Mouse (Mus musculus): Measurements from ENCODE around the gene Traf7. TPM values are rescaled to one million over a fixed set of nuclear protein-coding genes. Genes with fewer than 3 reads are reported as not detected.
A peak's percentile ranks its signal among the peaks of the same experiment; 100 is the strongest.

The Traf7 gene
- polyA plus RNA-seq, 1 experiment from 2014 or later, result 103 TPM

GRCm38 (mm10) chr17:24563638-24564037 is 35.9 kb upstream of the Traf7 start:
- no peak overlapping the region for H3K4me3 ChIP-seq (ENCODE audit: low read depth, low read length)
- H3K36me3 ChIP-seq (ENCODE audit: control insufficient read depth, insufficient read depth, low read length), result 0 out of 2 replicates have a peak, but pooled peaks cover 4% of the 10 kb centered on the region
- H3K4me2 ChIP-seq (ENCODE audit: low read length), result no peak overlapping the region
- H3K9ac ChIP-seq (ENCODE audit: low read depth, low read length), result no peak overlapping the region
- H3K9me3 ChIP-seq (replicated peaks; ENCODE audit: control insufficient read depth, low read length, poor library complexity, severe bottlenecking), result no peaks in the 10 kb centered on the region
- 84% methylated on average over 5 of the region's 5 CpGs for WGBS
- no peaks in the 10 kb centered on the region for H3K27me3 ChIP-seq (ENCODE audit: control insufficient read depth, insufficient read depth, low read depth, low read length)
- peaks cover 5% of the 10 kb centered on the region for H3K4me1 ChIP-seq (ENCODE audit: control insufficient read depth, insufficient read depth, low read length)
- ATAC-seq, result no peak
- H3K27ac ChIP-seq (ENCODE audit: low read length), result no peak overlapping the region

- Histone ChIP-seq H3K4me1 (ENCODE audit: control insufficient read depth, insufficient read depth, low read length) (peaks cover 12% of the 10 kb centered on the region), H3K4me2 (ENCODE audit: low read length) (no peak overlapping the region), H3K9ac (ENCODE audit: low read depth, low read length) (no peak overlapping the region), H3K4me3 (ENCODE audit: low read depth, low read length) (no peak overlapping the region), H3K27ac (ENCODE audit: low read length) (no peak overlapping the region), H3K36me3 (ENCODE audit: control insufficient read depth, insufficient read depth, low read length) (peaks cover 4% of the 10 kb centered on the region; the same call in 1 of the 2 replicates), H3K27me3 (ENCODE audit: control insufficient read depth, insufficient read depth, low read depth, low read length) (no peaks in the 10 kb centered on the region), H3K9me3 (replicated peaks; ENCODE audit: control insufficient read depth, low read length, poor library complexity, severe bottlenecking) (no peaks in the 10 kb centered on the region)
- WGBS, result 95% methylated on average over 2 of the region's 2 CpGs
- ATAC-seq, result no peak
Observed at GRCm38 (mm10) chr17:24561592-24561991, 33.9 kb upstream of the Traf7 start.

DNA sequence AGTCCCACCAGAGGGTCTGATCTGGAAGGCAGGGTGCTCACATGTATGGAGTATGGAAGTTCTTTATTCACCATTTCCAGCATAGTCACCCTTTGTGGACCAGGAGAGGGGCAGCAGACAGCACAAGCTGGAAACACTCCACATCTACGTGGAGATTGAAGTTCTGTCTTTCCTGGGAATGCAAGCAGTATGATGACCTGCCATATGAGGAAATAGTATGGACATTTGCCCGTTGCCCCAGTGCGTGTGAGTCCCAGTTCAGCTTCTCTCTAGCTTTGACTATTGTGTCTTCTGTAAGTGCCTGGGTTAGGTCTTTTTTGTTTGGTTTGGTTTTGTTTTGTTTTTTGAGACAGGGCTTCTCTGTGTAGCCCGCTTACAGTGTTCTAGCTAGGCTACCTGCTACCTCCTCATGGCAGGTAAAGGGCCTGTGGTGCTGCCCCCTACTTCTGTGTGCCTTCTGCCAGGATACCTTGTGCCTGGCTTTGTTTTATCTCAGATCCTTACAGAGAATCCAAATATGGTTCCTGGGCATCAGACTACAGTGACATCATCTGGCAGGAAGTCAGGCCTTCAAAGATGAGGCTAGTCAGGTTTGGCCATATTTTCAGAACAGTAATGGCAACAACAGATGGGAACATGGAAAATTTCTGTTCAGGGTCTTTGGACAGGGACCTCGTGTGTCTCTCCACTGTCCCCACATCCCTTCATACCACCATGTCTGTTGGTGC is 32.7 kb upstream of the Traf7 start:
- peaks cover 12% of the 10 kb centered on the region for H3K4me1 ChIP-seq (ENCODE audit: control insufficient read depth, insufficient read depth, low read length)
- WGBS, result 95% methylated on average over 5 of the region's 5 CpGs
- no peak for ATAC-seq
- peaks cover 4% of the 10 kb centered on the region; the same call in 1 of the 2 replicates for H3K36me3 ChIP-seq (ENCODE audit: control insufficient read depth, insufficient read depth, low read length)
- H3K27me3 ChIP-seq (ENCODE audit: control insufficient read depth, insufficient read depth, low read depth, low read length), result no peaks in the 10 kb centered on the region
- no peak overlapping the region for H3K4me2 ChIP-seq (ENCODE audit: low read length)
- H3K9me3 ChIP-seq (replicated peaks; ENCODE audit: control insufficient read depth, low read length, poor library complexity, severe bottlenecking), result no peaks in the 10 kb centered on the region
- H3K27ac ChIP-seq (ENCODE audit: low read length), result no peak overlapping the region
- no peak overlapping the region for H3K4me3 ChIP-seq (ENCODE audit: low read depth, low read length)
- no peak overlapping the region for H3K9ac ChIP-seq (ENCODE audit: low read depth, low read length)

GRCm38 (mm10) chr17:24559146-24559545 is 31.4 kb upstream of the Traf7 start:
- no peak overlapping the region for H3K4me2 ChIP-seq (ENCODE audit: low read length)
- H3K27ac ChIP-seq (ENCODE audit: low read length), result peak overlapping the region; percentile 78
- 38% methylated on average over 3 of the region's 3 CpGs for WGBS
- H3K9ac ChIP-seq (ENCODE audit: low read depth, low read length), result no peak overlapping the region
- no peaks in the 10 kb centered on the region for H3K9me3 ChIP-seq (replicated peaks; ENCODE audit: control insufficient read depth, low read length, poor library complexity, severe bottlenecking)
- 0 out of 2 replicates have a peak, but pooled peaks have one; percentile 32 for ATAC-seq
- no peak overlapping the region for H3K4me3 ChIP-seq (ENCODE audit: low read depth, low read length)
- H3K27me3 ChIP-seq (ENCODE audit: control insufficient read depth, insufficient read depth, low read depth, low read length), result no peaks in the 10 kb centered on the region
- peaks cover 2% of the 10 kb centered on the region; the same call in 1 of the 2 replicates for H3K36me3 ChIP-seq (ENCODE audit: control insufficient read depth, insufficient read depth, low read length)
- peaks cover 14% of the 10 kb centered on the region for H3K4me1 ChIP-seq (ENCODE audit: control insufficient read depth, insufficient read depth, low read length)

GRCm38 (mm10) chr17:24558600-24559099 is 30.9 kb upstream of the Traf7 start:
- peaks cover 2% of the 10 kb centered on the region; the same call in 1 of the 2 replicates for H3K36me3 ChIP-seq (ENCODE audit: control insufficient read depth, insufficient read depth, low read length)
- H3K9ac ChIP-seq (ENCODE audit: low read depth, low read length), result no peak overlapping the region
- H3K27me3 ChIP-seq (ENCODE audit: control insufficient read depth, insufficient read depth, low read depth, low read length), result no peaks in the 10 kb centered on the region
- peaks cover 16% of the 10 kb centered on the region for H3K4me1 ChIP-seq (ENCODE audit: control insufficient read depth, insufficient read depth, low read length)
- H3K27ac ChIP-seq (ENCODE audit: low read length), result peak overlapping the region; percentile 78
- no peak overlapping the region for H3K4me3 ChIP-seq (ENCODE audit: low read depth, low read length)
- H3K4me2 ChIP-seq (ENCODE audit: low read length), result no peak overlapping the region
- ATAC-seq, result 0 out of 2 replicates have a peak, but pooled peaks have one; percentile 32
- H3K9me3 ChIP-seq (replicated peaks; ENCODE audit: control insufficient read depth, low read length, poor library complexity, severe bottlenecking), result no peaks in the 10 kb centered on the region
- 10% methylated on average over 4 of the region's 4 CpGs for WGBS

- Histone ChIP-seq H3K4me3 (ENCODE audit: low read depth, low read length) (no peak overlapping the region), H3K9ac (ENCODE audit: low read depth, low read length) (no peak overlapping the region), H3K27ac (ENCODE audit: low read length) (no peak overlapping the region), H3K36me3 (ENCODE audit: control insufficient read depth, insufficient read depth, low read length) (peaks cover 2% of the 10 kb centered on the region; the same call in 1 of the 2 replicates), H3K4me2 (ENCODE audit: low read length) (no peak overlapping the region), H3K9me3 (replicated peaks; ENCODE audit: control insufficient read depth, low read length, poor library complexity, severe bottlenecking) (no peaks in the 10 kb centered on the region), H3K4me1 (ENCODE audit: control insufficient read depth, insufficient read depth, low read length) (peaks cover 26% of the 10 kb centered on the region), H3K27me3 (ENCODE audit: control insufficient read depth, insufficient read depth, low read depth, low read length) (no peaks in the 10 kb centered on the region)
- ATAC-seq, result no peak
- WGBS, result 94% methylated on average over 7 of the region's 7 CpGs
Observed at GRCm38 (mm10) chr17:24557091-24557490, 29.4 kb upstream of the Traf7 start.

- Histone ChIP-seq H3K9me3 (replicated peaks; ENCODE audit: control insufficient read depth, low read length, poor library complexity, severe bottlenecking) (no peaks in the 10 kb centered on the region), H3K4me2 (ENCODE audit: low read length) (peak overlapping the region; percentile 91), H3K4me3 (ENCODE audit: low read depth, low read length) (peak overlapping the region; percentile 73), H3K27me3 (ENCODE audit: control insufficient read depth, insufficient read depth, low read depth, low read length) (no peaks in the 10 kb centered on the region), H3K9ac (ENCODE audit: low read depth, low read length) (peak overlapping the region; percentile 95), H3K4me1 (ENCODE audit: control insufficient read depth, insufficient read depth, low read length) (peaks cover 26% of the 10 kb centered on the region), H3K36me3 (ENCODE audit: control insufficient read depth, insufficient read depth, low read length) (no peaks in the 10 kb centered on the region), H3K27ac (ENCODE audit: low read length) (peak overlapping the region; percentile 89)
- no peak for ATAC-seq
- 46% methylated on average over 3 of the region's 3 CpGs for WGBS
Observed at GRCm38 (mm10) chr17:24551050-24551444, 23.3 kb upstream of the Traf7 start.

GRCm38 (mm10) chr17:24550416-24551049 is 22.8 kb upstream of the Traf7 start:
- no peaks in the 10 kb centered on the region for H3K27me3 ChIP-seq (ENCODE audit: control insufficient read depth, insufficient read depth, low read depth, low read length)
- peaks cover 26% of the 10 kb centered on the region for H3K4me1 ChIP-seq (ENCODE audit: control insufficient read depth, insufficient read depth, low read length)
- H3K9ac ChIP-seq (ENCODE audit: low read depth, low read length), result peak overlapping the region; percentile 95
- H3K4me2 ChIP-seq (ENCODE audit: low read length), result peak overlapping the region; percentile 91
- peak; percentile 86 for ATAC-seq
- H3K27ac ChIP-seq (ENCODE audit: low read length), result peak overlapping the region; percentile 89
- H3K9me3 ChIP-seq (replicated peaks; ENCODE audit: control insufficient read depth, low read length, poor library complexity, severe bottlenecking), result no peaks in the 10 kb centered on the region
- no peaks in the 10 kb centered on the region for H3K36me3 ChIP-seq (ENCODE audit: control insufficient read depth, insufficient read depth, low read length)
- under 1% methylated on average over 44 of the region's 44 CpGs for WGBS
- H3K4me3 ChIP-seq (ENCODE audit: low read depth, low read length), result peak overlapping the region; percentile 73
